Mouse (Mus musculus) neural tube, embryonic 12.5 days (tissue): ENCODE measurements at regions not wholly inside any gene's neighbourhood (a gene's known extent, or its start where the extent isn't known, plus 50 kb on each side); places are given as distances from the start of the nearest gene placed in this dataset.

ENCODE experiments used
- ATAC-seq: fragments of 200-750 bp; cut with Nextera tagmentation; 2 replicates; pipeline ENCODE4 v1.8.0; 2017; ENCODE audit warnings: low read depth, mild to moderate bottlenecking, moderate TSS enrichment, moderate library complexity; ENCODE audit not compliant: low FRiP score
- H3K27ac ChIP-seq: fragments of 300-500 bp; sonication (generic); 2 replicates; pipeline ENCODE4 v1.5.1; 2016
- H3K27me3 ChIP-seq: fragments of 300-500 bp; sonication (generic); replicated peaks from 2 replicates; pipeline ENCODE4 v1.6.1; 2016; ENCODE audit warnings: mild to moderate bottlenecking
- H3K36me3 ChIP-seq: fragments of 300-500 bp; sonication (generic); 2 replicates; pipeline ENCODE4 v1.6.1; 2016; ENCODE audit warnings: mild to moderate bottlenecking
- H3K4me1 ChIP-seq: fragments of 300-500 bp; sonication (generic); 2 replicates; pipeline ENCODE4 v1.6.1; 2016
- H3K4me2 ChIP-seq: fragments of 300-500 bp; sonication (generic); replicated peaks from 2 replicates; pipeline ENCODE4 v1.6.1; 2016; ENCODE audit warnings: mild to moderate bottlenecking
- H3K4me3 ChIP-seq: fragments of 300-500 bp; sonication (generic); 2 replicates; pipeline ENCODE4 v1.5.1; 2016
- H3K9ac ChIP-seq: fragments of 300-500 bp; sonication (generic); 2 replicates; pipeline ENCODE4 v1.6.1; 2016; ENCODE audit warnings: mild to moderate bottlenecking
- H3K9me3 ChIP-seq: fragments of 300-500 bp; sonication (generic); 2 replicates; pipeline ENCODE4 v1.6.1; 2016; ENCODE audit warnings: mild to moderate bottlenecking
- WGBS: fragments of 180-500 bp; shearing (Covaris S2); methylation state at CpG from one replicate; pipeline ENCODE4 v1.1.7; 2016; 5-methylcytosine and 5-hydroxymethylcytosine counted together

DNA sequence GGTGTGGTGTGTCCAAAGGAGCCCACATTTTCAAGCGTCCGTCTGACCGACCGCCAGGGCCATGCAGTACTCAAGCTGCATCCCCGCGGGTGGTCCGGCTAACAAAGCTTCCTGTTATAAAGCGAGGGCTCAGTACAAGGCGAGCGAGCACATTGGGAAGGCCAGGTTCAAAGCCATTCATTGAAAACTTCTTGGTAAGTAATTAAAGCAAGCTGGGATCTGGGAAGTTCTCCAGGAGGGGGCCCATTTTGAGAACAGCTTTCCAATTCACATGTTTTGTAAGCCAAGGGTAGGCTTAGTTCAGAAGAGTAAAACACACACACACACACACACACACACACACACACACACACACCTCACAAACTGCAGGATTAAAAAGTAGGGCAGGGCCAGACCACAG lies 57.3 kb upstream of the Prep start:
- H3K9me3 ChIP-seq = no peaks in the 10 kb centered on the region
- no peak overlapping the region for H3K9ac ChIP-seq
- H3K27me3 ChIP-seq = no peaks in the 10 kb centered on the region
- H3K4me2 ChIP-seq = no peak overlapping the region
- H3K36me3 ChIP-seq = no peaks in the 10 kb centered on the region
- no peak overlapping the region for H3K27ac ChIP-seq
- no peaks in the 10 kb centered on the region for H3K4me1 ChIP-seq
- ATAC-seq = 0 out of 2 replicates have a peak, but pooled peaks have one; percentile 44
- 16% methylated on average over 10 of the region's 10 CpGs for WGBS
- no peak overlapping the region for H3K4me3 ChIP-seq

DNA sequence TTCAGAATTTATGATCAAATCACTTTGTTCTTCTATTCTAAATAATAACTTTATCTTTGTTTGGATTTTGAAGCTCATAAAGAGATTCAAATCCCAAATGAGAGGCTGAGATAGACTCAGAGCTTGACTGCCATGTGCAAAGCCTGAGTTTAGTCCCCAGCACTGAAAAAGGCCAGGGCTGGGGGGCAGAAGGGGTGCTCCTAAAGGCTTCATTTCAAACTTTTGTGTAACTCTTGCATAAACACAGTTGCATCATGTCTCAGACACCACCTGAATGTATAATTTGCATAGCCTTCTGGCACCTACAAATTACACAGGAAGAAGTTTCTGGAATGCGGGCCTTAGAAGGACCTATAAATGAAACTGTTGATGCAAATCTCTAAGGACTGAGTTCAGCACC lies 57.8 kb upstream of the Prep start:
- no peaks in the 10 kb centered on the region for H3K27me3 ChIP-seq
- H3K4me2 ChIP-seq = no peak overlapping the region
- no peak overlapping the region for H3K4me3 ChIP-seq
- ATAC-seq = no peak
- no peaks in the 10 kb centered on the region for H3K4me1 ChIP-seq
- H3K9me3 ChIP-seq = no peaks in the 10 kb centered on the region
- no peak overlapping the region for H3K9ac ChIP-seq
- no peak overlapping the region for H3K27ac ChIP-seq
- 76% methylated on average over 1 of the region's 1 CpGs for WGBS
- no peaks in the 10 kb centered on the region for H3K36me3 ChIP-seq

DNA sequence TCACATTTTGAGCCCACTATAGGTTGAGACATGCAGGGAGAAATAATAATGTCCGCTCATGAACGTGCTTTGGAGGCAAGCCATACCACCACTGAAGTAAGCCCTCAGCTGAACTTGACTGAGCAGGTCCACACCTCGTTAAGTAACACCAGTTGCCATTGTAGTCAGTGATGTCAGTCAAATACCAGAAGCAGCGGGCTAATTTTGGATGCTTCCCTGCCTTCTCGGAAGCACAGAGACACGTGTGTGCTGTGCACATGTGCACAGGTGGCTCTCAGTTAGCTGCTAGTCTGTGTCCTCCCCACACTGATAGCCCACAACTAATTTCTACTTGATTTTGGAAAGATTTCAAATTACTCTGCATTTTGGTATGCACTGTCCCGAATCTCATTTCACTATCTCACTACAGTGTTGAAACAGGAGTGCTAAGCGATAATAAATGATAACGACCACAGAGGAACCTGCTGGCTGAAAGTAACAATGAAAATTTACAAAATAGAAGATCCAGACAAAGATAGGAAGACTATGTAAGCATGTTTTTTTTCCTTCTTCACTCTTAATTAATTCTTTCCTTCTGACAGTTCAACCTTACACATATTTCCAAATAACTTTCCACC lies 62.9 kb upstream of the Prep start:
- Histone ChIP-seq H3K27me3 (no peaks in the 10 kb centered on the region), H3K4me3 (no peak overlapping the region), H3K27ac (no peak overlapping the region), H3K9ac (no peak overlapping the region), H3K4me2 (no peak overlapping the region), H3K4me1 (peaks cover 6% of the 10 kb centered on the region; the same call in 1 of the 2 replicates), H3K9me3 (no peaks in the 10 kb centered on the region), H3K36me3 (no peaks in the 10 kb centered on the region)
- whole genome bisulfite sequencing = 88% methylated on average over 9 of the region's 9 CpGs
- ATAC-seq = no peak

DNA sequence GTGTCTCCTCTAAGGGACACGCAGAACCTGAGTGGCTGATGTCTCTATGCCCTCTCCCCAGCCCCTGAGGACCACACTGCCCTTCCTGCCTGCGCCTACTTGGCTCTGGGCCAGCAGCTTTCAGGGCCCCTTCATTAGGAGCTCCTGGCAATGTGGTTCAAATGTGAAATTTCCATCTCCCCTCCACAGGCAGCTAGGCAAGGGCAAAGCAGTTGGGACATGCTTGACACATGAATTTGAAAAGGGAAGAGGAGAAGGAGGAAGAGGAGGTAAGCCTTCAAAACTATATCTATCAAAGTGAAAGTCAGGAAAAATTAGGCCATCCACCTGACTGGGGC lies 63.7 kb upstream of the Prep start:
- Histone ChIP-seq H3K9ac (no peak overlapping the region), H3K9me3 (no peaks in the 10 kb centered on the region), H3K27me3 (no peaks in the 10 kb centered on the region), H3K27ac (no peak overlapping the region), H3K4me3 (no peak overlapping the region), H3K36me3 (no peaks in the 10 kb centered on the region), H3K4me1 (peaks cover 8% of the 10 kb centered on the region), H3K4me2 (no peak overlapping the region)
- ATAC-seq = no peak
- WGBS = 56% methylated on average over 2 of the region's 2 CpGs

DNA sequence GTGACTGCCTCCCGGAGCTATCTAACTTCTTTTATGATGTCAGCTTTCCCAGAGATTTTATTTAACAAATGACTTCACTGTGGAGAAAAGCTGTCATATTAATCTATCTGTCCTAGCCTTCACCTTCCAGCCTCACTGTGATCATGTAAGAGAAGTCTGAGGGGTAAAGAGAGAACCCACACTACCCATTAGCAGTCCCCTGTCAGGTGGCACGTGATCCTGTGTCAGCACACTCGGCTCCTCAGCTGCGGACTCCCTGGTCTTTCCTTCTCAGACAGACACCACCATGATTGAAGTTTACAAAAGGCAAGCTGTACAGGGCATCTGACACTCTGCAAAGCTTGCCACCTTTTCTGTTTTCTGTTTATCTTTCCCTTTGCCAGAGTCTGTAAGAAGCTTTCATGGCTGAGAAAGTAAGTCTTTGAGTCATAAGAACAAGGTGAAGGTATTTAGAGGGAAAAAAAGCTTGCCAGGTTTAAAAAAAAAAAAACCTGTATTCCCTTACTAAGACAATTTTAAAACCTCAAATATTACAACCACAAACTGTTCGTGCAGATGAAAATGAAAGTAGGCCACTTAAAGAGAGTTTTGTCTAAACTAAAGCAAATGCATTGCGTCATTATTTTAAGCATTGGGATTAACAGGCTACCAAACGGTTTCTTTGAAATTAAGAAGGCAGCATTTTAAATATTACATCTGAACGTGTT lies 64.2 kb upstream of the Prep start:
- WGBS = 70% methylated on average over 8 of the region's 8 CpGs
- Histone ChIP-seq H3K4me1 (peaks cover 12% of the 10 kb centered on the region), H3K27ac (no peak overlapping the region), H3K36me3 (no peaks in the 10 kb centered on the region), H3K9ac (no peak overlapping the region), H3K9me3 (no peaks in the 10 kb centered on the region), H3K27me3 (no peaks in the 10 kb centered on the region), H3K4me2 (no peak overlapping the region), H3K4me3 (no peak overlapping the region)
- no peak for ATAC-seq

- peak; percentile 42 for ATAC-seq
- H3K4me3 ChIP-seq = peak overlapping the region; percentile 19; the same call in 1 of the 2 replicates
- H3K4me1 ChIP-seq = peaks cover 17% of the 10 kb centered on the region
- H3K9me3 ChIP-seq = no peaks in the 10 kb centered on the region
- H3K4me2 ChIP-seq = peak overlapping the region; percentile 59
- no peaks in the 10 kb centered on the region for H3K27me3 ChIP-seq
- WGBS = 47% methylated on average over 12 of the region's 12 CpGs
- H3K9ac ChIP-seq = peak overlapping the region; percentile 49
- no peaks in the 10 kb centered on the region for H3K36me3 ChIP-seq
- no peak overlapping the region for H3K27ac ChIP-seq
Observed at GRCm38 (mm10) chr10:45000873-45001859, 65.8 kb upstream of the Prep start.

GRCm38 (mm10) chr10:45000027-45000840 lies 66.8 kb upstream of the Prep start:
- peaks cover 19% of the 10 kb centered on the region for H3K4me1 ChIP-seq
- H3K4me2 ChIP-seq = peak overlapping the region; percentile 59
- peak overlapping the region; percentile 19 for H3K4me3 ChIP-seq
- WGBS = 21% methylated on average over 18 of the region's 18 CpGs
- H3K27me3 ChIP-seq = no peaks in the 10 kb centered on the region
- peak overlapping the region; percentile 46; the same call in 1 of the 2 replicates for H3K27ac ChIP-seq
- no peaks in the 10 kb centered on the region for H3K36me3 ChIP-seq
- peak overlapping the region; percentile 49 for H3K9ac ChIP-seq
- ATAC-seq = peak; percentile 55
- H3K9me3 ChIP-seq = no peaks in the 10 kb centered on the region

GRCm38 (mm10) chr10:44997906-44998289 lies 69.1 kb upstream of the Prep start:
- 0 out of 2 replicates have a peak overlapping the region, but pooled peaks have one; percentile 38 for H3K9ac ChIP-seq

GRCm38 (mm10) chr10:44997184-44997905 lies 69.7 kb upstream of the Prep start:
- no peaks in the 10 kb centered on the region for H3K27me3 ChIP-seq
- no peak overlapping the region; the same call in 1 of the 2 replicates for H3K27ac ChIP-seq
- peaks cover 30% of the 10 kb centered on the region for H3K4me1 ChIP-seq
- WGBS = 1% methylated on average over 13 of the region's 14 CpGs
- 0 out of 2 replicates have a peak overlapping the region, but pooled peaks have one; percentile 38 for H3K9ac ChIP-seq
- no peak for ATAC-seq
- no peaks in the 10 kb centered on the region for H3K36me3 ChIP-seq
- H3K4me3 ChIP-seq = peak overlapping the region; percentile 16; the same call in 1 of the 2 replicates
- H3K9me3 ChIP-seq = no peaks in the 10 kb centered on the region
- H3K4me2 ChIP-seq = peak overlapping the region; percentile 57

More at GRCm38 (mm10) chr10:44997906-44998289, 69.1 kb upstream of the Prep start:
- Histone ChIP-seq H3K4me2 (peak overlapping the region; percentile 57), H3K27ac (no peak overlapping the region), H3K36me3 (no peaks in the 10 kb centered on the region), H3K27me3 (no peaks in the 10 kb centered on the region), H3K9me3 (no peaks in the 10 kb centered on the region), H3K4me3 (no peak overlapping the region), H3K4me1 (peaks cover 30% of the 10 kb centered on the region)
- no peak for ATAC-seq
- WGBS = 3% methylated on average over 4 of the region's 4 CpGs

DNA sequence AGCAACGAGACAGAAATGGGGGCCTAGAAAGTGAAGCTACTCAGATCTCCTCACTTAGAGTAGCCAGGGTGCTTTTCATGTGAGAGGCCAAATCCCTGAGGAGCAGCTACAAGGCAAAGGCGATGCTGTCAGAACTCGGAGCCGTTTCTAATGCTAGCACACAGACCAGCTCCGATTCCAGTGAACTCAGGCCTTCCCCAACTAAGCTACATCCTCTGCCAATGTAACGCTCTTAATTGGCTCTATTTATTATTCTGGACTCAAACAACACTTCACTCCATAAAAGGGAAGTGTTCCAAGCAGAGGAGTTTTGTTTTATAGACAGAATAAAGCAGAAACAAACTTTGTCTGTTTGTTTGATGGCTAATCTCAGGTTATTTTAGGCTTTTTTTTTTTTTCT lies 71.2 kb upstream of the Prep start:
- 58% methylated on average over 6 of the region's 6 CpGs for WGBS
- Histone ChIP-seq H3K9ac (no peak overlapping the region), H3K4me1 (peaks cover 30% of the 10 kb centered on the region), H3K27me3 (no peaks in the 10 kb centered on the region), H3K36me3 (no peaks in the 10 kb centered on the region), H3K9me3 (no peaks in the 10 kb centered on the region), H3K4me2 (no peak overlapping the region), H3K27ac (no peak overlapping the region), H3K4me3 (no peak overlapping the region)
- ATAC-seq = no peak
